Mouse (Mus musculus) heart, embryonic 16.5 days (tissue): ENCODE measurements around the gene Olfr106-ps. TPM values are rescaled to one million over a fixed set of nuclear protein-coding genes. Genes with fewer than 3 reads are reported as not detected.

ENCODE experiments used
- ATAC-seq: fragments of 200-750 bp; cut with Nextera tagmentation; replicated peaks from 2 replicates; pipeline ENCODE4 v1.8.0; 2017; ENCODE audit warnings: moderate number of reproducible peaks; ENCODE audit not compliant: insufficient read depth, low FRiP score; ENCODE audit errors: extremely low read depth
- H3K27ac ChIP-seq: fragments of 300-500 bp; sonication (generic); 2 replicates; pipeline ENCODE4 v1.5.1; 2014; ENCODE audit warnings: mild to moderate bottlenecking, low read length, control low read depth, moderate library complexity
- H3K27me3 ChIP-seq: fragments of 300-500 bp; sonication (generic); 2 replicates; pipeline ENCODE4 v1.6.1; 2014; ENCODE audit warnings: low read length, mixed read lengths; ENCODE audit not compliant: control insufficient read depth, insufficient read depth
- H3K36me3 ChIP-seq: fragments of 300-500 bp; sonication (generic); 2 replicates; pipeline ENCODE4 v1.6.1; 2014; ENCODE audit not compliant: control insufficient read depth, insufficient read depth
- H3K4me1 ChIP-seq: fragments of 300-500 bp; sonication (generic); 2 replicates; pipeline ENCODE4 v1.6.1; 2014; ENCODE audit warnings: low read length, mixed read lengths; ENCODE audit not compliant: control insufficient read depth, insufficient read depth
- H3K4me2 ChIP-seq: fragments of 300-500 bp; sonication (generic); 2 replicates; pipeline ENCODE4 v1.6.1; 2014; ENCODE audit warnings: low read depth, mild to moderate bottlenecking, control low read depth, low read length
- H3K4me3 ChIP-seq: fragments of 300-500 bp; sonication (generic); 2 replicates; pipeline ENCODE4 v1.5.1; 2014; ENCODE audit warnings: mild to moderate bottlenecking, control low read depth, low read length
- H3K9ac ChIP-seq: fragments of 300-500 bp; sonication (generic); 2 replicates; pipeline ENCODE4 v1.6.1; 2014; ENCODE audit warnings: low read length, control low read depth
- H3K9me3 ChIP-seq: fragments of 300-500 bp; sonication (generic); replicated peaks from 2 replicates; pipeline ENCODE4 v1.6.1; 2016; ENCODE audit warnings: low read length; ENCODE audit not compliant: control insufficient read depth
- WGBS: fragments of 180-500 bp; shearing (Covaris S2); extraction: QIAGEN DNeasy Blood & Tissue Kit; methylation state at CpG from one replicate; pipeline ENCODE4 v1.1.7; 2014; 5-methylcytosine and 5-hydroxymethylcytosine counted together
- polyA plus RNA-seq: library from polyadenylated mRNA; unstranded; fragments of >200 nt; fragmentation: Nextera tagmentation; extraction: Ambion mirVana; gene quantifications from 2 replicates; pipeline ENCODE4 v1.2.1, GENCODE M21; 2015

The Olfr106-ps gene
- polyA plus RNA-seq, result not detected in 2 replicates

DNA sequence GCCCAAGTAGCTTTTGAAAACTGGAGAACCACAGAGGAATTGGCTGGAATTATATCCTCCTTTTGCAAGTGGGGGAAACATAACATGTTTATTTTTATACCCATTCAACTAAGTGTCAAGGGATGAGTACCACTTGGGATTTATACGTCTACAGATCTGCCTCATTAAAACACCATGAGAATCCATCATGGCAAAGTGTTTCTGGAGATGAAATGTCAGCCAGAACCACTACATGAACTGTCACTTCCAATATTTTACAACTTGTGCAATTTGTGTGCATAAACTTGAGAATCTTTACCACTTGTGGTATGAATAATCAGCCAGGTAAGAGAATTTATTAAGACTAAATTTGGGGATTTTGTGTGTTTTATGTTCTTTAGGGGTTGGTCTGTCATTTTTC lies at the start of gene Olfr106-ps:
Gene Olfr106-ps, plus strand, starts transcription at position 301 of the 400 bp plus-strand sequence.
- no peak for ATAC-seq
- Histone ChIP-seq H3K9ac (no peak within 1 kb of the TSS), H3K36me3 (no peaks in the 10 kb centered on the region), H3K4me2 (no peak within 1 kb of the TSS), H3K4me3 (no peak within 1 kb of the TSS), H3K4me1 (no peaks in the 10 kb centered on the region), H3K9me3 (no peaks in the 10 kb centered on the region), H3K27me3 (no peaks in the 10 kb centered on the region), H3K27ac (no peak within 1 kb of the TSS)
- 65% methylated on average over 1 of the region's 1 CpGs for WGBS

DNA sequence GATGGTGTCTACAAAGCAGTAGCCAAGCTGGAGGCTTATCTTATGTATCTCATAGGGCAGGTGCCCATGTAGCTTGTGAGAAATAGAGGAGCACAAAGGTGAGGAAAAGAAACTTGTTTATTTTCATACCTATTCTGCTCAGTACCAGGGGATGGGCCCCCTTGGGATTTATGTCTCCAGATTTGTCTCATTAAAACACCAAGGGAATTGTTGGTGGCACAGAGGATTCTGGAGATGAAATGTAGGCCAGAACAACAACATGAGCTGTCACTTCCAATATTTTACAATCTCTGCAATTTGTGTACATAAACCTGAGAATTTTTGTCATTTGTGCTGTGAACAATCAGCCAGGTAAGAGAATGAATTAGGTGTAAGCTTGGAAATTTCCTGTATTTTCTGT lies 30.9 kb upstream of the Olfr106-ps start, which contains the start of gene Olfr104-ps:
Gene Olfr104-ps, plus strand, starts transcription at position 301 of the 400 bp plus-strand sequence.
- no peak for ATAC-seq
- no peaks in the 10 kb centered on the region for H3K36me3 ChIP-seq
- no peak within 1 kb of the TSS for H3K9ac ChIP-seq

DNA sequence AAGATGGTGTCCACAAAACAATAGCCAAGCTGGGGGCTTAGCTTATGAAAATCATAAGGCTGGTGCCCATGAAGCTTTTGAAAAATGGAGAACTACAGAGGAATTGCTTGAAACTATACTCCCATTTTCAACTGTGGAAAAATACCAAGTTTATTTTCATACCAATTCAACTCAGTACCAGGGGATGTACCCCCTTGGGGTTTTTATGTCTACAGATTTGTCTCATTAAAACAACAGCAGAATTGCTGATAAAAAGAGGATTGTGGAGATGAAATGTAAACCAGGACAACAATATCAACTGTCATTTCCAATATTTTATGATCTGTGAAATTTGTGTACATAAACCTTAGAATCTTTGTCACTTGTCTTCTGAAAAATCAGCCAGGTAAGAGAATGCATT lies 11.5 kb upstream of the Olfr106-ps start, which contains the start of gene Olfr105-ps:
Gene Olfr105-ps, plus strand, starts transcription at position 301 of the 400 bp plus-strand sequence.
- no peaks in the 10 kb centered on the region for H3K36me3 ChIP-seq
- no peaks in the 10 kb centered on the region for H3K4me1 ChIP-seq
- H3K27me3 ChIP-seq, result no peaks in the 10 kb centered on the region
- H3K9ac ChIP-seq, result no peak within 1 kb of the TSS
- no peak within 1 kb of the TSS for H3K27ac ChIP-seq
- ATAC-seq, result no peak
- H3K9me3 ChIP-seq, result peaks cover 2% of the 10 kb centered on the region; the same call in 1 of the 2 replicates
- H3K4me3 ChIP-seq, result no peak within 1 kb of the TSS
- H3K4me2 ChIP-seq, result no peak within 1 kb of the TSS

More for the DNA sequence above, 30.9 kb upstream of the Olfr106-ps start, which contains the start of gene Olfr104-ps:
- H3K27me3 ChIP-seq, result no peaks in the 10 kb centered on the region
- no peak within 1 kb of the TSS for H3K4me2 ChIP-seq
- H3K4me1 ChIP-seq, result no peaks in the 10 kb centered on the region
- no peak within 1 kb of the TSS for H3K27ac ChIP-seq
- H3K4me3 ChIP-seq, result no peak within 1 kb of the TSS
- H3K9me3 ChIP-seq, result 0 out of 2 replicates have a peak, but pooled peaks cover 2% of the 10 kb centered on the region

DNA sequence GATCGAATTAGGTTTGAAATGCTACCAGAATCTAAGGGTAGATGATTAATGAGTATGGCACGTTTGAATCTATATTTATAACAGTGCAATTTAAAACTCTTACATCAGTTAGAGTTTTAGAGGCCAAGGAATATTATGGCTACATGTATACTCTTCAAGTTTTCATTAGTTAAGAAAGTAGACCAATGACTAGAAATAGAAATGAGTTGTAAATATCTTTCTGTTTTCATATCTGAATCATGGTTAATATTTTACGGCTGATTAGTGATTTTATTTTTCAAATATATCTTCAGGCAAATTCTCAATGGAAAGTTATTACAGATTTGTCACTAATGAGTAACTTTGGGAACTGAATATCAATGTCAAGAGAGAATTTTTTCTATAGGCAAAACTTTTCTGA lies 8.7 kb downstream of the Olfr106-ps start, which contains the start of gene Olfr107:
Gene Olfr107, plus strand, starts transcription at position 301 of the 400 bp plus-strand sequence.
- 63% methylated on average over 3 of the region's 3 CpGs for WGBS
- Histone ChIP-seq H3K4me3 (no peak within 1 kb of the TSS), H3K27me3 (no peaks in the 10 kb centered on the region), H3K36me3 (no peaks in the 10 kb centered on the region), H3K9ac (no peak within 1 kb of the TSS), H3K4me2 (no peak within 1 kb of the TSS), H3K9me3 (no peaks in the 10 kb centered on the region), H3K27ac (no peak within 1 kb of the TSS), H3K4me1 (no peaks in the 10 kb centered on the region)
- ATAC-seq, result no peak

DNA sequence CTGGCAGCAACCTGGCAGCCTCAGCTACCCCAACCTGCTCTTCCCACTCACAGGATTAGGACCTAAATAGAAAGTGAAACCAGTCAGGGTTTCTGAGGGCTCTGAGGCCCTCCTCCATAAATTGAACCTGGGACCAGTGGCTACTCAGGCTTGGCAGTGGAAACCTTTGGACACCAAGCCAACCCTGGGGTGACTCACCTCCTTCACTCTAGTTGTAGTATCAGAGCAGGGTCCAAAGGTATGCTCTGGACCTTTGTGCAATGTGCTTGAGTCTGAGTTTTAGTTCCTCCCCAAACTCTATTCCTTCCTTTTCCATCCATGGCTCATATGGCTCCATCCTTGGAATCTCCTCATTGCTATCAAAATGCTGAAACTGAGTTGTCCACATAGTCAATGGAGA lies 23.2 kb downstream of the Olfr106-ps start:
- Histone ChIP-seq H3K9ac (no peak overlapping the region), H3K4me3 (no peak overlapping the region), H3K4me1 (no peaks in the 10 kb centered on the region), H3K9me3 (peaks cover 7% of the 10 kb centered on the region; the same call in 1 of the 2 replicates), H3K27me3 (no peaks in the 10 kb centered on the region), H3K27ac (no peak overlapping the region), H3K4me2 (no peak overlapping the region), H3K36me3 (no peaks in the 10 kb centered on the region)
- ATAC-seq, result no peak

DNA sequence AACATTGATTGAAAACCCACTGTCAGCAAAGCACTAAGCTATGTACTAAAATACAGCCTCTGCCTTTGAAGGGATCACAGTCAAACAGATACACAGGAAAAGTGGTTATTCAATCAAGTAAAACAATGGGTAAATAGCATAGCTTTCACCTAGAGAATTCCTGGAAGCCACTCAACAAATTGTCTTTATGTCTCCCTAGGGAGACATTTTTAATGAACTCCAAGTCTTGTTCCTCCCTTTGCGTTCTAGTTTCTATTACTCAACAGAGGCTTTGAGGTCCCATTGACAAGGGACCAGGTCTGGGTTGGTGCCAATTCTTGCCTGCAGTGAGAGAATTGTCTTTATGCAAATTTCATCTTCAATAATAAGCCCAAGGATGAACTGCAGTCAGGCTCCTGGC lies 55.0 kb downstream of the Olfr106-ps start, which contains the start of gene Olfr108:
Gene Olfr108, plus strand, starts transcription at position 301 of the 400 bp plus-strand sequence.
- no peak for ATAC-seq
- Histone ChIP-seq H3K9ac (no peak within 1 kb of the TSS), H3K4me1 (no peaks in the 10 kb centered on the region), H3K4me2 (no peak within 1 kb of the TSS), H3K36me3 (no peaks in the 10 kb centered on the region), H3K27me3 (no peaks in the 10 kb centered on the region), H3K4me3 (no peak within 1 kb of the TSS), H3K9me3 (0 out of 2 replicates have a peak, but pooled peaks cover 2% of the 10 kb centered on the region), H3K27ac (no peak within 1 kb of the TSS)
- 82% methylated on average over 1 of the region's 1 CpGs for WGBS

Other genes with a start within 250 kb of the Olfr106-ps start
- not detected in 2 replicates for gene Olfr93, start 228.9 kb upstream of the Olfr106-ps start, polyA plus RNA-seq
- gene Ubd, start 196.5 kb upstream of the Olfr106-ps start, polyA plus RNA-seq, result 2.8 and 5.6 TPM in 2 replicates
- not detected in 2 replicates for gene Olfr94, start 189.4 kb upstream of the Olfr106-ps start, polyA plus RNA-seq
- not detected in 2 replicates for gene Olfr95, start 177.3 kb upstream of the Olfr106-ps start, polyA plus RNA-seq
- not detected in 2 replicates for gene Olfr96, start 170.2 kb upstream of the Olfr106-ps start, polyA plus RNA-seq
- gene Olfr97, start 153.1 kb upstream of the Olfr106-ps start, polyA plus RNA-seq, result not detected in 2 replicates
- not detected in 2 replicates for gene Olfr98, start 126.6 kb upstream of the Olfr106-ps start, polyA plus RNA-seq
- 2.9 TPM in 2 replicates for gene H2-M3, start 120.2 kb upstream of the Olfr106-ps start, polyA plus RNA-seq
- not detected in 2 replicates for gene Olfr99, start 106.9 kb upstream of the Olfr106-ps start, polyA plus RNA-seq
- gene Olfr101, start 86.1 kb upstream of the Olfr106-ps start, polyA plus RNA-seq, result not detected in 2 replicates
- gene Olfr102, start 73.3 kb upstream of the Olfr106-ps start, polyA plus RNA-seq, result not detected in 2 replicates
- gene Olfr103, start 50.7 kb upstream of the Olfr106-ps start, polyA plus RNA-seq, result not detected in 2 replicates
- gene Olfr104-ps, start 30.8 kb upstream of the Olfr106-ps start, polyA plus RNA-seq, result not detected in 2 replicates
- gene Olfr105-ps, start 11.4 kb upstream of the Olfr106-ps start, polyA plus RNA-seq, result not detected in 2 replicates
- gene Olfr107, start 8.8 kb downstream of the Olfr106-ps start, polyA plus RNA-seq, result not detected in 2 replicates
- gene Olfr108, start 55.1 kb downstream of the Olfr106-ps start, polyA plus RNA-seq, result not detected in 2 replicates
- gene Olfr109, start 68.5 kb downstream of the Olfr106-ps start, polyA plus RNA-seq, result not detected in 2 replicates
- 0.30 and 0.46 TPM in 2 replicates for gene H2-M2, start 93.2 kb downstream of the Olfr106-ps start, polyA plus RNA-seq
- not detected in 2 replicates for gene Olfr110, start 102.1 kb downstream of the Olfr106-ps start, polyA plus RNA-seq
- 0.17 TPM in 1 of 2 replicates, not detected in the other for gene Olfr111, start 117.6 kb downstream of the Olfr106-ps start, polyA plus RNA-seq
- gene Olfr112, start 179.1 kb downstream of the Olfr106-ps start, polyA plus RNA-seq, result not detected in 2 replicates
- not detected in 2 replicates for gene Olfr113, start 187.3 kb downstream of the Olfr106-ps start, polyA plus RNA-seq
- not detected in 2 replicates for gene Olfr114, start 202.3 kb downstream of the Olfr106-ps start, polyA plus RNA-seq
- gene Olfr115, start 236.7 kb downstream of the Olfr106-ps start, polyA plus RNA-seq, result not detected in 2 replicates
- gene Olfr116, start 236.8 kb downstream of the Olfr106-ps start, polyA plus RNA-seq, result not detected in 2 replicates